Mouse (Mus musculus): Measurements from ENCODE around the gene Pet117.

DNA sequence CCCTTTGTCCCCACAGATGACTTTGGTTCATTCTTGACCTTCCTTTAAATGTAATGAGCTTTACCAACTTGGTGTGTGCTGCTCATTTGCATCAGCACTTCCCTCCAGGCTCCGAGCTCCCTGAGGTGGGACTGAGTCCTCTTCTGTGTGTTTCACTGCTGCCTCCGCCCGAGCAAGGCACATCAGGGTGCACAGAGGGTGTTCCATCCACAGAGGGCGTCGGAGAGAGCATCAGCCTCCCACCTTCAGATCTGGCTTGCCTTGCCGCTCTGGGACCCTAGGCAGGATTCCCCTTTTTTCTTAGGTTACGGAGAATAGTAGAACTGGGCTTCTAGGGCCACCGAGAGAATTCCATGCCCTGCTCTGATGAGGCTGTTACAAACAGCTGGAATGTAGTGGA is 48.1 kb downstream of the Pet117 start:
- TF ChIP-seq POLR2A (IDR thresholded peaks at IDR 0.05; ENCODE audit: insufficient read depth, low read length) (no peak), EP300 (IDR thresholded peaks at IDR 0.05; ENCODE audit: insufficient read depth, low read depth, low read length) (no peak)
